Mouse (Mus musculus): ENCODE data around the gene Ip6k3. TPM values are rescaled to one million over a fixed set of nuclear protein-coding genes. Genes with fewer than 3 reads are reported as not detected.

Ip6k3 gene
- polyA plus RNA-seq, 1 experiment = 0.44 TPM

DNA sequence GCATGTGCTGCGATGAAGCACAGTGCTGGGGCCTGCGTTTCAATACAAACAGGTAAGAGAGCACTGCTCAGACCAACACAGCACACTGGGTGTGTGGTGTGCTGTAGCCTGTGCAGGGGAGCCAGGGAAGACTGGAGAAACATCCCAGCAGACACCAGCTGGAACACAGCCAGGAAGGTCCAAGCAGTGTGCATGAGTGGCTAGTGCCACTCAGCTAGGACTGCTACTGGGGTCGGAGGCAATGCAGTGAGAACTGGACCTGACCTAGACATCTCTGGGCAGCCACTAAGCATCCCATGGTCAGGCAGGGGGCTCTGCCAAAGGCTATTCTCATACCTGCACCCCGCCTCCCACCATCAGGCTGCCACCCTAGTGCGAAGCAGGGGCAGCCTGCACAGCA is 39.4 kb downstream of the Ip6k3 start:
- Histone ChIP-seq H3K4me1 (ENCODE audit: control insufficient read depth, insufficient read depth, insufficient read length, low read length) (peaks cover 8% of the 10 kb centered on the region), H3K27ac (replicated peaks; ENCODE audit: low read depth, low read length) (no peak overlapping the region), H3K4me3 (ENCODE audit: insufficient read depth, low read depth, low read length) (no peak overlapping the region)

DNA sequence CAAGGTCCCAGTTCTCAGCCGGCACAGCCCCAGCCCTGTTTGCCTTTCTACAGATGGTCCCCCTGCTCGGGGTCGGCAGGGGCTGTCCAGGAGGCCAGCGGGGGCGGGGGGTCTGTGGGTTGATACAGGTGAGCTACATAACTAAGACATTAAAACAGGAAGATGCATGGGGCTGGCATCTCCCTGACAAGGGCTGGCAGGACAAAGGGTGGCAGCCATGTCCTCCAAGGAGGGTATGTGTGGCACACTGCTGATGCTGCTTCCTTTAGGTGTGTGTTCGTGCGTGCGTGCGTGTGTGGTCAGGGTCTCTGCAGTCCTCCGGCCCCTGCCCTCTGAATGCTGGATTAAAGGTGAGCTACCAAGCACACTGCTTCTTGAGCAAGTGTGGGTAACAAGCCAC is 40.6 kb downstream of the Ip6k3 start:
- Histone ChIP-seq H3K4me1 (ENCODE audit: control insufficient read depth, insufficient read depth, insufficient read length, low read length) (peaks cover under 1% of the 10 kb centered on the region), H3K4me3 (ENCODE audit: insufficient read depth, low read depth, low read length) (no peak overlapping the region), H3K27ac (replicated peaks; ENCODE audit: low read depth, low read length) (no peak overlapping the region)

DNA sequence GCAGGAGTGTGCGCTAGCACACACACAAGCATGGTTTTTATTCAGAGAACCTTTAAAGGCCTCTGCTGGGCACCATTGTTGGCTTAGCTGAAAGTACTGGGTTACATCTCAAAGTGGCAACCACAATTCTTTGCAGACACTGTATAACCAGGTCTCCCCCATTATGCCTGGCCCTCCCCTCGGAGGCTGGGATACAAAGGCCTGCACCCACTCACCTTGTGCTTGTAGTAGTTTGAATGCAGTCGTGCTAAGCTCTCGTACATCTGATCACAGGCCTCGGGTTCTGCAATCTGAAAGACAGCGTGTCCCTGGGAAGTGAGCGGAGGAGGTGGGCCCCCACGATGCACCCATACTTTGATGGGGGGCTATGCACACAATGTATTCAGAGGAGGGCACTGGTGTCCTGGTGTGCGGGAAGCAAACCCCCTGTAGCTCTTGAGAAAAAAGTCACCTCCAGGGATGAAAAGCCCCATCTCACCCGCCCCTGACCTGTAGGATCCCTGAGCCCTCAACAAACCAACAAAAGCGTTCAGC is 41.9 kb downstream of the Ip6k3 start:
- no peaks in the 10 kb centered on the region; the same call in 1 of the 2 replicates for H3K4me1 ChIP-seq (ENCODE audit: control insufficient read depth, insufficient read depth, insufficient read length, low read length)
- H3K27ac ChIP-seq (replicated peaks; ENCODE audit: low read depth, low read length) = no peak overlapping the region
- no peak overlapping the region for H3K4me3 ChIP-seq (ENCODE audit: insufficient read depth, low read depth, low read length)

DNA sequence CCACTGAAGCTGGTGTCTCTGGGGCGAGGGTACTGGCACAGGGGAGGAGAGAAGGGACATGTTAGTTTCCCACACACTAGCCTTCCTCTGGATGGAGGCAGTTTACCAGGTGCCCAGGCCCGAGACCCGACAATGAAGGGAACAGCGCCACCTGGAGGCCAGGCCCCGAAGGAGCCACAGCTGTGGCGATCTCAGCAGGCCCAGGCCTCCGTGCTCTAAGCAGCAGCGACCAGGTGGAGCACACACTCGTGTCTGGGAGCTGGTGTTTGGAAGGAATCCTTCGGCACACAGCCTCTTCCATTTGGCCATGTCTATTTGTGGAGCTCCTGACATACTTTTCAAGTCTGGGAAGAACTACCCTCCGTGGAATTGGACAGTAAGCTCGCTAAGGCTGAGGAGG is 42.4 kb downstream of the Ip6k3 start:
- H3K4me1 ChIP-seq (ENCODE audit: control insufficient read depth, insufficient read depth, insufficient read length, low read length) = no peaks in the 10 kb centered on the region; the same call in 1 of the 2 replicates
- H3K4me3 ChIP-seq (ENCODE audit: insufficient read depth, low read depth, low read length) = no peak overlapping the region
- H3K27ac ChIP-seq (replicated peaks; ENCODE audit: low read depth, low read length) = peak overlapping the region; percentile 41; the same call in 1 of the 2 replicates

DNA sequence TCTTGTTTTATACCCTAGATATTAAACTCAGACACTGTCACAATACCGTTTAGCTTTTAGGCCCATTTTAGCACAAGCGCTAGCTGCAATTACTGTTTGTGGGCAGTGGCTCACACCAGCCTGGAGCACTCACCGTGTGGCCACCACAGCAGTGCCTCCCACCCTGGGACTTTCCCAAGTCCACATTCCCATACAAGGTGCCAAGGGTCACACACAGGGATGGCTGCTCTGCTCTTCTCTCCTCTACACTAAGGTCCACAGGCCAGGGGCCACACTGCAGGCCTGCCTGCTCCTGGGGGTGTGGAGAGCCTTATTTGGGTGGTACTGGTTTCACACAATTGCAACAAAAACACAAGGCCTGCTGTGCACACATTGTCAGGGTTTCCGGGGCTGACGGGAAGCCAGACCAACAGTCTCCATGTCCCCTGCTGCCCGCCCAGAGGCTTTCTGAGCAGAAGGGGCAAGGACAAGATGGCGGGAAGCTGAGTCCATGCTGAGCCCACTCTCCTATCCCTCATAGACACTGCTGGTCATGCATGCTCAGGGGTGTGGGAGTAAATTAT is 43.7 kb downstream of the Ip6k3 start:
- no peaks in the 10 kb centered on the region for H3K4me1 ChIP-seq (ENCODE audit: control insufficient read depth, insufficient read depth, insufficient read length, low read length)
- H3K4me3 ChIP-seq (ENCODE audit: insufficient read depth, low read depth, low read length) = no peak overlapping the region
- peak overlapping the region; percentile 55; the same call in 1 of the 2 replicates for H3K27ac ChIP-seq (replicated peaks; ENCODE audit: low read depth, low read length)

DNA sequence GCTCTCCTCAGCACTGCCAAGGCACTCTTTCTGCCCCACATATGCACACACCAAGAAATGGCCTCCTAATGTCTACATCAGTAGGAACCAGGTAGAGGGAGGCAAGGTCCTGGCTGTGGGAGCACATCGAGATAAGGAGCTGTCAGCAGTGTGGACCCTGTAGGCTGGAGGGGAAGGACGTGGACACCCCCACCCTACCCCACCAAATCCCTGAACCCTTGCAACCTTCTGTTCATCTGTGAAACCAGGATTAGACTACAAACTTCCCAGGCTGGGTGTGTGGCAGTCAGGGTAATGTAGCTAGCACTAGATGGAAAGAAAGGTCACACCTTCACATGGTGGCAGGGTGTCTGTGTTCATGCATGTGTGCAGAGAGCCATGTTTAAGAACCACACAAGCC is 44.5 kb downstream of the Ip6k3 start:
- Histone ChIP-seq H3K4me3 (ENCODE audit: insufficient read depth, low read depth, low read length) (no peak overlapping the region), H3K27ac (replicated peaks; ENCODE audit: low read depth, low read length) (no peak overlapping the region), H3K4me1 (ENCODE audit: control insufficient read depth, insufficient read depth, insufficient read length, low read length) (no peaks in the 10 kb centered on the region)

DNA sequence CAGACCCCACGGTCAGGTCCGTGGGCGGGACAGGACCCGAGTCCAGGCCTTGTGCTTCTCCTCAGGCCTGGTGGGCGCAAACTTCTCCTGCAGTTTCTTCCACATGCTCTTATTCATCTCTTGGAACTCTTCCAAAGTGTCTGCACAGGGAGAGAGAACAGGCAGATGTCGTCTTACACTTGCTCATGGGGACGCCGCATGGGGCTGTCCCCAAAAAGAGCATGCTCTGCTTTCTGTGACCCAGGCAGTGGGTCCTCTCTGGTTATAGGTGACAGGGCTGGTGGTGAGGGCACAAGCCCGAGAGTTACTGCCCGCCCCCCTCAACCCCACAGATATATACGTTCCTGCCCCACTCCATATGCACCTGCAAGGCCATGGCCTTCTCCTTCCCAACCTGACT is 44.9 kb downstream of the Ip6k3 start:
- Histone ChIP-seq H3K27ac (replicated peaks; ENCODE audit: low read depth, low read length) (no peak overlapping the region), H3K4me1 (ENCODE audit: control insufficient read depth, insufficient read depth, insufficient read length, low read length) (no peaks in the 10 kb centered on the region), H3K4me3 (ENCODE audit: insufficient read depth, low read depth, low read length) (no peak overlapping the region)

DNA sequence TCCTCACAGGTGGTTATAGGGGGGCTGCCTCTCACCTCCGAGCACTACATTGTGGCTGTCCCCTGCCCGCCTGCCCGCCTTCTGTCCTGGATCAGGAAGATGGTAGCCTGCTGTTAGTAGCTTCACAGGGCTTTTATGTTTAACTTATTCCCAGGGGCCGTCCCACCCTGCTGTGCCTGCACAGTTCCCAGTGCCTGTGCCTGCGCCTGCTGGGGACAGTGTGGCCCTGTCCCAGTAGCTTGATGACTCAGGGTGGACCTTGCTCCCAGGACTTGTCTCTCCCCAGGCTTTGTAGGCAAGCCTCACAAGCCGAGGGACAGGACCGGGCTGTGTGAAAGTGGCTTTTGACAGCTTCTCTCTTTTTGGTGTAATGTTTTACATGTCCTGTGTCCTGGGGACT is 45.8 kb downstream of the Ip6k3 start:
- Histone ChIP-seq H3K4me3 (ENCODE audit: insufficient read depth, low read depth, low read length) (no peak overlapping the region), H3K27ac (replicated peaks; ENCODE audit: low read depth, low read length) (no peak overlapping the region), H3K4me1 (ENCODE audit: control insufficient read depth, insufficient read depth, insufficient read length, low read length) (no peaks in the 10 kb centered on the region)

DNA sequence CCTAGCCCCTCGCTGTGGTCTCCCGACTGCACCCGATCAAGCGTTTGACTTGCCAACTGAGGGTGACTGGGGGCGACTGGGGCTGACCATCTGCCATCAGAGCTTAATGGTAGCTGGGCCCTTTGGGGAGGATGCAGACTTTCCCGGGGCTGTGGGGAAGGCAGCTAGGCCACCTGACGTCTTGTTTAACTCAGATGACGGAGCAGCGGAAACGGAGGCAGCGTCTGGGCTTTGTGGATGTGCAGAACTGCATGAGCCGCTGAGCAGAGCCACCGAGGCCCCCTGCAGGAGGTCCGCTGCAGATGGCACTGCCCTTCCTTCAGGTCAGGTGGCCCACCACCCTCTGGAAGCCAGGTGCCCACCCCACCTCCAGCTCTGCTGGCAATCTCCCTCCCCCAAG is 46.3 kb downstream of the Ip6k3 start:
- Histone ChIP-seq H3K4me3 (ENCODE audit: insufficient read depth, low read depth, low read length) (no peak overlapping the region), H3K4me1 (ENCODE audit: control insufficient read depth, insufficient read depth, insufficient read length, low read length) (no peaks in the 10 kb centered on the region), H3K27ac (replicated peaks; ENCODE audit: low read depth, low read length) (no peak overlapping the region)

DNA sequence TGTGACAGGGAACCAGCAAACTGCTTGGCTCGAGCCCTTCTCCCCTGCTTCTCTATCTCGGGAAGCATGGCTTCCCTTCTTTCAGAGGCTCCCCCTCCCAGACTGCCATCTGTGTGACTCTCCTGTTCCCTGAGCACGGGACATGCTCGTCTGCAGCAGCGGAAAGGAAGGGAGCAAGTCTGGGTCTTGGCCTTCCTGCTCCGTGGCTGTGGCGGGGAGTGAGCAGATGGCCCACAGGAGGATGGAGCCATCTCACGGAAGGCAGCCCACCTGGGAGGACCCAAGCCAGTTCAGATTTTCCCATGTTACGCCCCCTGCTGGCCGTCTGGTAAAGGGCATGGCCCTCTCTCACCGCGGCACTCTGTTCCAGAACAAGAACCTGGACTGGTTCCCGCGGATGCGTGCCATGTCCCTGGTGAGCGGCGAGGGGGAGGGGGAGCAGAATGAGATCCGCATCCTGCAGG is 47.0 kb downstream of the Ip6k3 start:
- Histone ChIP-seq H3K4me3 (ENCODE audit: insufficient read depth, low read depth, low read length) (no peak overlapping the region), H3K27ac (replicated peaks; ENCODE audit: low read depth, low read length) (no peak overlapping the region), H3K4me1 (ENCODE audit: control insufficient read depth, insufficient read depth, insufficient read length, low read length) (no peaks in the 10 kb centered on the region)

DNA sequence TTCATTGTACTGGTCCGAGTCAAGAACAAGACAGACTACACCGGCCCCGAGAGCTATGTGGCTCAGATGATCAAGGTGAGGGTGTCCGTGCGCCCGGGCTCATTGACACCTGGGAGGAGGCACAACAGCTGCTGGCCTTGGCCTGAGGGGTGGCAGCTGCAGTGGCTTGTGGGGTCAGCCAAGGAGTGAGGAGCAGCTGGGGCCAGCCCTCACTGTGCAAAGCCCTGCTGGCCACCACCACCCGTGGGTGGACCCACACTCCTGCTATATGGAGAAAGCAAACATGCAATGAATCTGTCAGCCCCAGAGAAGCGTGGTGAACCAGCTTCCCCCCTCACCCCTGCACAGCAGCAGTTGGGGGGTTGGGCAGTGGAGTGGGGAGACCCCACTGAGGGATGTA is 47.6 kb downstream of the Ip6k3 start:
- H3K4me3 ChIP-seq (ENCODE audit: insufficient read depth, low read depth, low read length) = no peak overlapping the region
- no peak overlapping the region for H3K27ac ChIP-seq (replicated peaks; ENCODE audit: low read depth, low read length)

DNA sequence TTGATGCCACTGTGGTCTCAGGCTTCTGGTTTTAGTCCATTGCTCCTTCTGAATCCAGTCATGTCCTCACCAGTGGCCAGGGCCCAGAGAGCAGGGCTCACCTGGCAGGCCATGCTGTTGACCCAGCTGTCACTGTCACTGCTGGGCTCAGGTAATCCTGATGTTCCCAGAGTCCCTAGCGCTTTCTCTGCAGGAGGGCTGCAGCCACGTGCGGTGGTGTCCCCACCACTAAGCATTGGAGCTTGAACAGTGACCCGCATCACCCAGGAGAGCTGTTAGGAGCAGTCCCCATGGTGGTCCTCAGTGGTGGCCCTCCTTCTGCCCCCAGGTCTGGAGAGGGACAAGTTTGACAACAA is 48.1 kb downstream of the Ip6k3 start:
- H3K4me3 ChIP-seq (ENCODE audit: insufficient read depth, low read depth, low read length) = no peak overlapping the region
- no peak overlapping the region for H3K27ac ChIP-seq (replicated peaks; ENCODE audit: low read depth, low read length)
- no peaks in the 10 kb centered on the region for H3K4me1 ChIP-seq (ENCODE audit: control insufficient read depth, insufficient read depth, insufficient read length, low read length)

More for the DNA sequence above, 47.6 kb downstream of the Ip6k3 start:
- H3K4me1 ChIP-seq (ENCODE audit: control insufficient read depth, insufficient read depth, insufficient read length, low read length) = no peaks in the 10 kb centered on the region

DNA sequence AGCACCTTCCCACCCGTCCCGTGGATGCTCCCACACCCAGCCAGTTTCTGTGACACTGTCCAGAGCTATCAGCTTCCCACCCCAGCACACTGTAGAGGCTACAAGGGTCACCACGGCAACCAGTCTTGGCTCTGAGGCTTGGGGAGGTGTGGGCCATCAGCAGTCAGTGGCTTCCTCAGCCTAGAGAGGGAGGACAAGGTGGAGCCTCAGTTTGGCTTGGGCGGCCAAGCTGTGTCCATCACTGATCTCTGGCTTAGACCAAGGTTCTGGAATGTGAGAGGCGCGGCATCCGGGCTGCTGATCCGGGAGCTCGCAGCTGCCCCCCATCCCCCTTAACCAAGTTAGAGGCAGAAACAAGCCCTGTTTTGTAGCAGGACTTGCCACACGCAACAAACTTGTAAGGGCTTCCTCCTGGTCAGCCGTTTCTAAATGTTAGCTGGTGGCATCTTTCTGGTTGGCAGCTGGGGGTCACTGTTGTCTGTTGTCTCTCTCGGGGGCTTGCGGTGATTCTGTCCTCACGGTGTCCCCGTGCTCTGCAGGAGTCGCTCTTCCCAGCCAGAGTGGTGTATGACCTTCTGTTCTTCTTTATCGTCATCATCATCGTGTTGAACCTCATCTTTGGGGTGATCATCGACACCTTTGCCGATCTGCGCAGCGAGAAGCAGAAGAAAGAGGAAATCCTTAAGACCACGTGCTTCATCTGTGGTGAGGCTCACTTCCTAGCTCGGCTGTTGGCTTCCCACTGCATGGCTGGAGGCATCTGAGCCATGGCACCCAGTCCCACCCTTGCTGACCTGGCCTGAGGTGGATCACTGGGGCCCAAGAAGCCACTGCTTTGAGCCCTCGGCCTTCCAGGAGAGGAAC is 48.7 kb downstream of the Ip6k3 start:
- H3K4me3 ChIP-seq (ENCODE audit: insufficient read depth, low read depth, low read length) = no peak overlapping the region
- H3K4me1 ChIP-seq (ENCODE audit: control insufficient read depth, insufficient read depth, insufficient read length, low read length) = no peaks in the 10 kb centered on the region
- H3K27ac ChIP-seq (replicated peaks; ENCODE audit: low read depth, low read length) = no peak overlapping the region

DNA sequence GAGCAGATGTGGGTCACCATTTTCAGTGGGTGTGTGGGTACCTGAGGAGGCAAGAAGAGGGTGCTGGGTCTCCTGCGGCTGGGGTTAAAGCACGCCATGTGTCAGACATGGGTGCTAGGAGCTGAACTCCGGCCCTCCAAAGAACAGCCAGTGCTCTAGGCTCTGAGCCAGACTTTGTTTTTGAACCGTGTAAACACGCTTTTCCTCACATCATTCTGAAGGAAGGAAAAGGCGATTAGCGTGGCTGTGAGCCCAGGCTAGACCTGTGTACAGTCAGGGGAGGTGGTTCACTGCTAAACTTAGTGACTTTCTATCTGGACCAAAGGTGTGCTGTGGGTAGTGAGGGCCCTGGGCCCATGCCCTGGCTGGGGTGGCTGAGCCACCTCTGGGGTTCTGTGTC is 57.5 kb downstream of the Ip6k3 start:
- no peaks in the 10 kb centered on the region for H3K4me1 ChIP-seq (ENCODE audit: control insufficient read depth, insufficient read depth, insufficient read length, low read length)
- no peak overlapping the region for H3K27ac ChIP-seq (replicated peaks; ENCODE audit: low read depth, low read length)
- no peak overlapping the region for H3K4me3 ChIP-seq (ENCODE audit: insufficient read depth, low read depth, low read length)

DNA sequence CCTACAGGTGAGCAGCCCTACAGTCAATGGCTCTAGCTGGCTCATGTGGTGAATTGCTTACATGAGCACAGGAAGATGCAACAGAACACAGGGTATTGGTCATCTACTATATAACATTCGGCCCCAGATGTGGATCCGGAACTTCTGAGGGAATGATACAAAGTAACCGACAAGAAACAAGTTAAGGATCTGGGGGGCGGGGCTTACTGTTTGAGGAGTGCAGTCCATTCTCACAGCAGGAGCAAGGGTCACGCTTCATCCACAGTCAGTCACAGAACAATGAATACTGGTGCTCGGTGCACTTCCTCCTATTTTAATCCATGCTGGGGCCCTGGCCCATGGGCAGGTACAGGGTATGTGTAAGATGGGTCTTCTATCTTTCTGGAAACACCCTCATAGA is 59.7 kb downstream of the Ip6k3 start:
- Histone ChIP-seq H3K4me3 (ENCODE audit: insufficient read depth, low read depth, low read length) (no peak overlapping the region), H3K4me1 (ENCODE audit: control insufficient read depth, insufficient read depth, insufficient read length, low read length) (no peaks in the 10 kb centered on the region), H3K27ac (replicated peaks; ENCODE audit: low read depth, low read length) (no peak overlapping the region)

DNA sequence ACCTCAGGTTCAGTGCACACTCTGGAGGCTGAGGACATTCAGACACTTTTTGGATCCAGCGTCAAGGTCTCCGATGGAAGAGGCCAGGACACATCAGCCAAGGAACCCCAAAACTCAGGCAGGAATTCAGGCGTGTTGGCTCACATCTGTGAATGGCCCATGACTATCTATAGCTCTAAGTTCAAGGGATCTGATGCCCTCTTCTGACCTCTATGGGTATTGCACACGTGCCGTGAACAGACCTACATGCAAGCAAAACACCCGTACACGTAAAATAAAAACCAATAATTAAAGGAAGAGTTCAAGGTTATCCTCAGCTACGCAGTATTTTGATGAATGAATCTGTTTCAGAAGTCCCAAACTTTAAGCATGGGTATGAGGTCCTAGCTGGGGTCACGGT is 60.9 kb downstream of the Ip6k3 start:
- Histone ChIP-seq H3K4me3 (ENCODE audit: insufficient read depth, low read depth, low read length) (no peak overlapping the region), H3K4me1 (ENCODE audit: control insufficient read depth, insufficient read depth, insufficient read length, low read length) (no peaks in the 10 kb centered on the region), H3K27ac (replicated peaks; ENCODE audit: low read depth, low read length) (no peak overlapping the region)

Data from brown adipose tissue, adult 24 weeks (tissue).